Mouse (Mus musculus) forebrain, embryonic 12.5 days (tissue): ENCODE measurements around the gene Nfil3. TPM values are rescaled to one million over a fixed set of nuclear protein-coding genes. Genes with fewer than 3 reads are reported as not detected.

Source experiments
- ATAC-seq: fragments of 200-750 bp; cut with Nextera tagmentation; 2 replicates; pipeline ENCODE4 v1.8.0; 2017; ENCODE audit warnings: moderate TSS enrichment; ENCODE audit not compliant: low FRiP score
- H3K27ac ChIP-seq: fragments of 300-500 bp; sonication (generic); 2 replicates; pipeline ENCODE4 v1.5.1; 2016; ENCODE audit warnings: mild to moderate bottlenecking
- H3K27me3 ChIP-seq: fragments of 300-500 bp; sonication (generic); 2 replicates; pipeline ENCODE4 v1.6.1; 2016; ENCODE audit warnings: mild to moderate bottlenecking
- H3K36me3 ChIP-seq: fragments of 300-500 bp; sonication (generic); replicated peaks from 2 replicates; pipeline ENCODE4 v1.6.1; 2016; ENCODE audit warnings: mild to moderate bottlenecking
- H3K4me1 ChIP-seq: fragments of 300-500 bp; sonication (generic); 2 replicates; pipeline ENCODE4 v1.6.1; 2016
- H3K4me2 ChIP-seq: fragments of 300-500 bp; sonication (generic); 2 replicates; pipeline ENCODE4 v1.6.1; 2016; ENCODE audit warnings: mild to moderate bottlenecking, moderate library complexity
- H3K4me3 ChIP-seq: fragments of 300-500 bp; sonication (generic); replicated peaks from 2 replicates; pipeline ENCODE4 v1.5.1; 2016; ENCODE audit warnings: mild to moderate bottlenecking
- H3K9ac ChIP-seq: fragments of 300-500 bp; sonication (generic); 2 replicates; pipeline ENCODE4 v1.6.1; 2016; ENCODE audit warnings: mild to moderate bottlenecking
- H3K9me3 ChIP-seq: fragments of 300-500 bp; sonication (generic); 2 replicates; pipeline ENCODE4 v1.6.1; 2016
- WGBS: fragments of 180-500 bp; shearing (Covaris S2); methylation state at CpG from one replicate; pipeline ENCODE4 v1.1.7; 2016; 5-methylcytosine and 5-hydroxymethylcytosine counted together
- polyA plus RNA-seq: library from polyadenylated mRNA; unstranded; fragments of >200 nt; fragmentation: Nextera tagmentation; extraction: Ambion mirVana; gene quantifications from 2 replicates; pipeline ENCODE4 v1.2.1, GENCODE M21; 2016

Nfil3 gene
- polyA plus RNA-seq, 1 experiment from 2014 or later: 28.8 TPM

DNA sequence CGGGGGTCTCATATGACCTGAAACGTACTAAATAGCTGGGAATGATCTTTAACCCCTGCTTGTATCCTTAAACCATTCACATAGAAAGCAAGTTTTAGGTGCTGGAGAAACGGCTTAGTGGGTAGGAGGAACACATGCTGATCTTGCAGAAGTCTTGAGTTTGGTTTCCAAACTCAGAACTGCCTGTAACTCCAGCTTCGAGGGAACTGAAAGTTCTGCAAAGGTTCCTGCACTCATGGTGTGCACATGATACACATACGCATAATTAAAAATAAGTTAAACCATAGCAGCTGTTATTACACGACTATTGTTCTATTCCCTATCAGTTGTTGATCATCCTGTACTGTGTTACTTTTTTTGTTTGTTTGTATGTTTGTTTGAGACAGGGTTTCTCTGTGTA is 18.5 kb downstream of the Nfil3 start:
- WGBS: 92% methylated on average over 6 of the region's 6 CpGs
- H3K4me1 ChIP-seq: no peaks in the 10 kb centered on the region
- H3K9me3 ChIP-seq: no peaks in the 10 kb centered on the region
- no peak overlapping the region for H3K9ac ChIP-seq
- peaks cover 13% of the 10 kb centered on the region for H3K36me3 ChIP-seq
- H3K4me3 ChIP-seq: no peak overlapping the region
- H3K27ac ChIP-seq: no peak overlapping the region
- no peak overlapping the region for H3K4me2 ChIP-seq
- ATAC-seq: no peak
- no peaks in the 10 kb centered on the region for H3K27me3 ChIP-seq

DNA sequence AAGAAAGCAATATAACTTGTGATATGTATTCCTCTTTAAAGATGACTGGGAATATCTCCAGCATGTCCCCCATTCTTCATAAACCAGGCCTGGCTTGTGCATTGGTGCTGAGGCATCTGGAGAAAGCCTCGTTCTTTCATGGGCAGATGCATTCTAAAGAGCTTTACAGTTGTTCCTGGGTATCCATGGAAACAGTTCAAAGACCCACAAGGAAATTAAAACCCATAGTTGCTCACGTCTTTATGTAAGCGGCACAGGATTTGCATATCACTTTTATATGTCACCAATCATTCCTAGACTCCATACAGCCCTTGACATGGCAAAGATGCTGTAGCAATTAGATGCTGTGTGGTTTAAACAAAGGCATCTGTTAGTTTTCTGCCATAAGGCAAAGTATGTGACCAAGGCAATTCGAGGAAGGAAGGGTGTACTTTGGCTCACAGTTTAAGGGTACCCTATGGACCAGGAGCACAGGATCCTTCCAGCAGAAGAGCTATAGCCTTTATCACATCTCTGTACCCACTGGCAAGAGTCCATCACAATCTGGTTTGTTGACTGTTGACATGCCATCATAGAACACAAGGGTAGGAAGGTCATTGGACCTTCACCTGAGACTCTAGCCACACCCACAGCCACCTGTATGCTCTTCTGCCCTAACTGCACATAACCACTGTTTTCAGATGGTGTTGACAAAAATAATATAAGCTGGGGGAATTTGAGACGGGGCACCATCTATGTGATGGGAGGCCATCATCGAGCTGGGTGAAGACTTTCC is 26.9 kb downstream of the Nfil3 start:
- 0 out of 2 replicates have a peak, but pooled peaks cover 9% of the 10 kb centered on the region for H3K9me3 ChIP-seq
- H3K4me3 ChIP-seq: no peak overlapping the region
- H3K9ac ChIP-seq: no peak overlapping the region
- no peak for ATAC-seq
- H3K4me1 ChIP-seq: peaks cover 3% of the 10 kb centered on the region; the same call in 1 of the 2 replicates
- no peaks in the 10 kb centered on the region for H3K27me3 ChIP-seq
- H3K36me3 ChIP-seq: no peaks in the 10 kb centered on the region
- no peak overlapping the region for H3K27ac ChIP-seq
- 61% methylated on average over 6 of the region's 6 CpGs for WGBS
- no peak overlapping the region for H3K4me2 ChIP-seq

DNA sequence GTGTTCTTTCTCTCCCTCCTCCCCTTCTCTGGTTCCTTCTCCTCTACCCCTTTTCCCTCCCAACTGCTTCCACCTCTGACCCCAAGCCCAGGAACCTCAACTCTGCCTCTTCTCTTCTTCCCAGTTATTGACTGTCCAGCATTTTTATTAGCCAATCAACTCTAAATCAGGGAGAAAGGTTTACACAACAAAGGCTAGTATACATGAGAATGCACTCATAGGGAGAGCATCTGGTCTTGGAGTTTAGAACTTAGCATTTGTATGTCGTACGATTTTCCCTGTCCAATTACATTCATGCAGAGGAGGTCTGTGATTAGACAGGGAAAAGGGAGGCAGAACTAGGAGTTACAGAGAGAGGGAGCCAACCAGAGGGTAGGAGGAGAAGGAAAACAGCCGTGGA is 31.7 kb downstream of the Nfil3 start:
- WGBS: 81% methylated on average over 3 of the region's 3 CpGs

DNA sequence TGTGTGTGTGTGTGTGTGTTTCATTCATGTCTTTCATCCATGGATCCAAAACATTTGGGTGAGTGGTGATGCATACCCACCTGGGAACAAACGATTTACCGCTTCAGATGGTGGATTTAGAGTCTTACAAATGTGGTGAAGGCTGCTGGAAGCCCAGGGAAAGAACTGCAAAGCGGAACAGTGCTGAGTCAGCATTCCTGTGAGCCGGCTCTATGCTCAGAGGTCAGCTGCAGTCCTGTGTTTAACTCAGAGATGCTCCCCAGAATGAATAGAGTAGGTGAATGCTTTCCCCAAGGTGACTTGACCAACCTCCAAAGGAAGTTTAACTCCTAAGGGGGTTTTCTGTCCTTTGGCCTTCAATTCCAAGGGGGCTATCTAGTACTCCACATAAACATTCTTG is 33.3 kb downstream of the Nfil3 start:
- Histone ChIP-seq H3K4me2 (no peak overlapping the region), H3K27ac (no peak overlapping the region), H3K9me3 (no peaks in the 10 kb centered on the region), H3K27me3 (no peaks in the 10 kb centered on the region), H3K4me1 (peaks cover 3% of the 10 kb centered on the region; the same call in 1 of the 2 replicates), H3K36me3 (no peaks in the 10 kb centered on the region), H3K4me3 (no peak overlapping the region), H3K9ac (no peak overlapping the region)
- 87% methylated on average over 4 of the region's 4 CpGs for WGBS
- ATAC-seq: no peak

More for the DNA sequence above, 31.7 kb downstream of the Nfil3 start:
- H3K4me2 ChIP-seq: no peak overlapping the region
- H3K4me3 ChIP-seq: no peak overlapping the region
- H3K4me1 ChIP-seq: peaks cover 3% of the 10 kb centered on the region; the same call in 1 of the 2 replicates
- no peaks in the 10 kb centered on the region for H3K27me3 ChIP-seq
- 0 out of 2 replicates have a peak, but pooled peaks cover 3% of the 10 kb centered on the region for H3K9me3 ChIP-seq
- no peak overlapping the region for H3K9ac ChIP-seq
- no peak for ATAC-seq
- H3K27ac ChIP-seq: no peak overlapping the region
- H3K36me3 ChIP-seq: no peaks in the 10 kb centered on the region

DNA sequence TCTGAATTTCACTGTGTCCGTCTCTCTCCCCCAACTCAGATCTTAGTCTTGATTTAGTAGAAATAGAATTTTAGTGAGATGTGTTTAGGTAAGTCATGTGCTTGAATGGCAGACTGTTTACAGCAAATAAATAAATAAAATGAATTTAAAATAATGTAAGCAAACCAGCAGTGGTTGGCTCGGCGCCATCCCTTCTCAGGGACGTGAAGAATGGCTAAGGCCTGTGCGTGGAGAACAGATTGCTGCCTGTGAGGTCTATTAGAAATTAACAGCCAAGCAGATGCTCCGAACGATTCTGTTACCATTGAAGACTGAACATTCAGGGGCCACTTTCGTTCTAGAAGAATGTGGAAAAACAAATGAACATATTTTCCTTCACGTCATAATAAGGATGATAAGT is 35.1 kb downstream of the Nfil3 start:
- peaks cover 3% of the 10 kb centered on the region; the same call in 1 of the 2 replicates for H3K4me1 ChIP-seq
- H3K4me2 ChIP-seq: no peak overlapping the region
- no peak for ATAC-seq
- H3K9me3 ChIP-seq: no peaks in the 10 kb centered on the region
- H3K36me3 ChIP-seq: no peaks in the 10 kb centered on the region
- H3K27me3 ChIP-seq: 0 out of 2 replicates have a peak, but pooled peaks cover under 1% of the 10 kb centered on the region
- H3K4me3 ChIP-seq: no peak overlapping the region
- WGBS: 78% methylated on average over 9 of the region's 9 CpGs
- no peak overlapping the region for H3K27ac ChIP-seq
- no peak overlapping the region for H3K9ac ChIP-seq

DNA sequence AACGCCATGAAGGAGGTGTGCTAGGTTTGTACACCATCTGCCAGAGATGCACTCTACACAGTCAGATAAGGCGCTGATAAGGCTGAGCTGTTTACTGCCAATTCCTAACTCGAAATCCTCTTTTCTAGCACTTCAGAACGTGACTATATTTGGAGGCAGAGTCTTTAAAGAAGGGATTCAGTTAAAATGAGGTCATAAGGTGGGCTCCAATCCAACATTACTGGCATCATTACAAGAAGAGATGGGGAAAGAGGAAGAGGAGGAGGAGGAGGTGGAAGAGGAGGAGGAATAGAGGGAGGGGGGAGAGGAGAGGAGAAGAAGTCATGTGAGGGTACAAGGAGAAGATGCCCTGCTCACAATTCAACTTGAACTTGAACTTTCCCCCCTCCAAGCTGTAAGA is 36.8 kb downstream of the Nfil3 start:
- Histone ChIP-seq H3K4me1 (peaks cover 3% of the 10 kb centered on the region; the same call in 1 of the 2 replicates), H3K4me2 (no peak overlapping the region), H3K36me3 (no peaks in the 10 kb centered on the region), H3K9me3 (no peaks in the 10 kb centered on the region), H3K27ac (no peak overlapping the region), H3K4me3 (no peak overlapping the region), H3K9ac (no peak overlapping the region), H3K27me3 (0 out of 2 replicates have a peak, but pooled peaks cover 3% of the 10 kb centered on the region)
- no peak for ATAC-seq
- WGBS: 79% methylated on average over 4 of the region's 4 CpGs

DNA sequence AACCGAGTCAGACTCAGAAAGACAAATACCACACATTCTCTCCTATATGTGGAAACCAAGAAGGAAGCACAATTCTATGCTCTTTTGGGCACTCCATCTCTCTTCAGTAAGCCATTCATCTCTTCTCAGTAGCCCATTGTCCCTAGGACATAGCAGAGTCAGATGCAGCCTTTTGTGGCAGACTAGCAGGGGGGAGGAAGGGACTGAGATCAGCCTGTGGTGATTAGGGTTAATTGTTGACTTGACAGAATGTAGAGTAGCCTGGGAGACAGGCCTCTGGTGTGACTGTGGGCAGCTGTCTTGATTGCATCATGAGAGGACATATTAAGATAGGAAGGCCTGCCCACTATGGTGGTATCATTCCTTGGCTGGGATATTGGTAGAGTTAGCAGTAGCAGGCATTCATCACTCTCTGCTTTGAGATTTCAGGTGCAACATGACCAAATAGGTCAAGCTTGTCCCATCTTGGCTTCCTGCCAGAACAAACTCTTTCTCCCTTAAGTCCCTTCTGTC is 37.9 kb downstream of the Nfil3 start:
- no peak overlapping the region for H3K27ac ChIP-seq
- H3K4me1 ChIP-seq: peaks cover 3% of the 10 kb centered on the region; the same call in 1 of the 2 replicates
- 59% methylated on average over 1 of the region's 1 CpGs for WGBS
- H3K9me3 ChIP-seq: no peaks in the 10 kb centered on the region
- 0 out of 2 replicates have a peak, but pooled peaks cover 3% of the 10 kb centered on the region for H3K27me3 ChIP-seq
- H3K9ac ChIP-seq: no peak overlapping the region
- no peak overlapping the region for H3K4me3 ChIP-seq
- no peak overlapping the region for H3K4me2 ChIP-seq
- H3K36me3 ChIP-seq: no peaks in the 10 kb centered on the region
- no peak for ATAC-seq

DNA sequence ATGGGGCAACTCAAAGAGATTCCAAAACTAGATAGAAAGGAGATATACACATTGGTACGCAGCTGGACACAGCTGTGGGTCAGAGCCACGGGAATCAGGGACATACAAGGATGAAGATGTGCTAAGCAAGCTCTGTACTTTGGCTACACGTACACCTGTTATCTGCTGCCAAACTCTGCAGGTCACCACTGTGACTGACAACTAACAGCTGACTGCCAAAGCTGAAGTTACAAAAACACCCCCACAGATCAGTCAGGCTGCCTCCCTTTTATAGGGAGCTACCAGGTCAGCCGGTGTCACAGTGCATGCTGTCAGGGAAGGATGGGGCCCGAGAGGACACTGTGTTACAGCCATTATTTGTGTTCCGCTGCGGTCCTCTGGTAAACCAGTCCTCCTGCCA is 39.9 kb downstream of the Nfil3 start:
- Histone ChIP-seq H3K27ac (no peak overlapping the region), H3K4me3 (no peak overlapping the region), H3K9ac (no peak overlapping the region), H3K4me2 (no peak overlapping the region), H3K36me3 (no peaks in the 10 kb centered on the region), H3K4me1 (peaks cover 3% of the 10 kb centered on the region; the same call in 1 of the 2 replicates), H3K9me3 (no peaks in the 10 kb centered on the region), H3K27me3 (0 out of 2 replicates have a peak, but pooled peaks cover 3% of the 10 kb centered on the region)
- 90% methylated on average over 7 of the region's 7 CpGs for WGBS
- no peak for ATAC-seq

DNA sequence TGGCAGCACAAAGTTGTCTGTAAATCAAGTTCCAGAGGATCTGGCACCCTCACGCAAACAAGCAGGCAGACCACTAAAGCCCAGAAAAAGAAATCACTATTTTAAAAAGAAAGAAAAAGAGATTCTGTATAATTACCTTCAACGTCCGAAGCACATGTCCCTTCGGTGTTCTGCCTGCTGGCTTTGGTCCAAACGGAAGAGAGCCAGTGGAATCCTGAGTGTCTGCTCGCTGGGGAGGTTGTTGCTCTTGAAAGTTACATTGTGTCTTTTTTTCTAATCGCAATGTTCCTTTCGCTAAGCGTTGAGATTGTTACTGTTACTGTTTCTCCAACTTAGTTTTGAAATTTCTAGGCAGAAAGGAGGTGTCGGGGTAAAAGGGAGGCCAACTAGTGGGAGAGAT is 50.3 kb downstream of the Nfil3 start:
- no peak overlapping the region for H3K27ac ChIP-seq
- no peaks in the 10 kb centered on the region for H3K9me3 ChIP-seq
- no peaks in the 10 kb centered on the region for H3K36me3 ChIP-seq
- no peak overlapping the region for H3K4me2 ChIP-seq
- H3K27me3 ChIP-seq: no peaks in the 10 kb centered on the region; the same call in 1 of the 2 replicates
- H3K4me3 ChIP-seq: no peak overlapping the region
- H3K4me1 ChIP-seq: peaks cover 27% of the 10 kb centered on the region
- 46% methylated on average over 10 of the region's 10 CpGs for WGBS
- no peak overlapping the region for H3K9ac ChIP-seq
- no peak for ATAC-seq

DNA sequence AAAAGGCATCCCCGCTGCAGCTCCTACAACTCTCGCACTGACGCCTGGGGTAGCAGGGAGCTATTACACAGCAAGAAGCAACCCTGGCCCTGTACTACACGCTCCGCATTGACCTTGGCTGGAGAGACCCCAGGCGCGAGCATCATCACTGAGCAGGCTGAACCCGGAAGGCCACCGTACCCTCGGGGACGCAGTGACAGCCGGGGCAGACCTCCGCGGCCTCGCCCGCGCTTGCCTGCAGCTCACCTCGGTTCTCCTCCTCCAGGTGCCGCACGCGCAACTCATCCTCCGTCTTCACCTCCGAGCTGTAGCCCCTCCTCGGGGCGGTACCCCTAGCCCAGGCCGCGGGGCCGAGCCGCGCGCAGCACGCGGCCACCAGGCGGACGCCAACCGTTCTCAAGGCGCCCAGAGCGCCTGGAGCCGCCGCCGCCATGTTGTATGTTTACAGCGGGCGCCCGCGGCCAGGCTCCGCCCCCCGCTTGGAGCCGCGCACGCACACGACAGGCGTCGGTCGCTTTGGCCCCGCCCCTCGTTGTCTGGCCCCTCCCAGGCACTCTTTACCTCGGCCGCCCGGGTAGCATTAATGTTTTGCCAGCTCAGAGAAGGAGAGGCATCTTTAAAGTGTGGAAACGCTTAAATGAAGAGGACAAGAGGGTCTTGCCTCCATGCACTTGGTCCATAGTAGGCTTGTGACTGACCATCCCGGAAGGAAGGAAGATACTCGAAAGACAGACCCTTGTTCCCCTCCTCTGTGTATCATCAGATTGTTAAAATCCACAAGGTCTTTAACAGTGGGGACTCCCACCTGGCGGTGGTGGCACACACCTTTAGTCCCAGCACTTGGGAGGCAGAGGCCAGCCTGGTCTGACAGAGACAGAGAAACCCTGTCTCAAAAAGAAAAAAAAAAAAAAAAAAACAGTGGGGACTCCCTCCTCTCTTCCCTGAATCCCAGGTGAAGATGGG is 51.4 kb downstream of the Nfil3 start, which contains the start of gene Auh:
TSS of gene Auh (minus strand) at position 473 of the 963 bp plus-strand sequence.
- H3K36me3 ChIP-seq: no peaks in the 10 kb centered on the region
- peaks cover 27% of the 10 kb centered on the region for H3K4me1 ChIP-seq
- peak within 1 kb of the TSS; percentile 67 for H3K4me2 ChIP-seq
- peak within 1 kb of the TSS; percentile 84 for H3K27ac ChIP-seq
- WGBS: under 1% methylated on average over 62 of the region's 63 CpGs
- peak; percentile 97 for ATAC-seq
- no peaks in the 10 kb centered on the region for H3K9me3 ChIP-seq
- H3K4me3 ChIP-seq: peak within 1 kb of the TSS; percentile 86
- H3K9ac ChIP-seq: peak within 1 kb of the TSS; percentile 72
- no peaks in the 10 kb centered on the region; the same call in 1 of the 2 replicates for H3K27me3 ChIP-seq

DNA sequence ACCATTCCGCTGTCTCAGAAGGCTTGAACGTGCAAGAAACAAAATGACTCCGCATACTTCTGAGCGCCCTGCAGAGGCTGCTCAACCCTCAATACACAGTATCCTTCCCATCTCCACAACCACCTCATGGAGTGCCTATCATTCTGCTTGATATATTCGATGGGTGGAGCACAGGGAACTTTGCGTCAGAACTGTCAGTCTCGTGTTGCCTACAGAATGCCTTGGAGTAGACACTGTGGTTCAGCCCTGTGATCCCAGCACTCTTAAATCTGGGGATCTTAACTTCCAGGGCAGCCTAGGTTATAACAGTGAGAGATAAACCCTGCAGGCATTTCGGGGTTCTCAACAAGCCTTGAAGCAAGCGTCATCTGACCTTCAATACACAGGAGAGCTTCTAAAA is 52.5 kb downstream of the Nfil3 start:
- H3K4me1 ChIP-seq: peaks cover 27% of the 10 kb centered on the region
- H3K36me3 ChIP-seq: no peaks in the 10 kb centered on the region
- no peak for ATAC-seq
- no peaks in the 10 kb centered on the region for H3K9me3 ChIP-seq
- no peak overlapping the region for H3K27ac ChIP-seq
- 74% methylated on average over 9 of the region's 9 CpGs for WGBS
- peak overlapping the region; percentile 86 for H3K4me3 ChIP-seq
- peak overlapping the region; percentile 72; the same call in 1 of the 2 replicates for H3K9ac ChIP-seq
- no peaks in the 10 kb centered on the region; the same call in 1 of the 2 replicates for H3K27me3 ChIP-seq
- H3K4me2 ChIP-seq: peak overlapping the region; percentile 67

DNA sequence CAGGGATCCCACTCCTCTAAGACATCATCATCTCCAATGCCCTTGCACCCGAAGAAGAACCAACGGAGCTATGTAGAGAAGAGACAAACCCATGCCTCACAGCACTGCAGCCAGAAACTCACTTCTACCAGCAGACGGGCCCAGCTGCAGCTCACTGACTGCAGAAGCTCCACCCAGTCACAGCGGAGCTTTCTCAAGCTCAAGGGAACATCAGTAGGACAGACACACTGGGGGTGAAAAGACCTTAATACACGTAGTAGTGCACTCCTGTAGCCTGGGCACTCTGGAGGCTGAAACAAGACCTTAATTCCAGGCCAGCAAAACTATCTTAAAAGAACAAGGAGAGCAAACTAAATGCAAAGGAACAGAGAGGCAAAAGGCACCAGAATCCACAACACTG is 56.4 kb downstream of the Nfil3 start:
- H3K9me3 ChIP-seq: no peaks in the 10 kb centered on the region
- ATAC-seq: no peak
- H3K27me3 ChIP-seq: no peaks in the 10 kb centered on the region
- no peak overlapping the region for H3K4me2 ChIP-seq
- WGBS: 85% methylated on average over 5 of the region's 5 CpGs
- H3K36me3 ChIP-seq: no peaks in the 10 kb centered on the region
- no peak overlapping the region for H3K9ac ChIP-seq
- peaks cover 21% of the 10 kb centered on the region for H3K4me1 ChIP-seq
- H3K4me3 ChIP-seq: no peak overlapping the region
- no peak overlapping the region for H3K27ac ChIP-seq
